Mouse (Mus musculus): Measurements from ENCODE around the gene Alkbh8. TPM values are rescaled to one million over a fixed set of nuclear protein-coding genes. Genes with fewer than 3 reads are reported as not detected.
A peak's percentile ranks its signal among the peaks of the same experiment; 100 is the strongest.
"Not testable (repeated sequence)": the region's sequence is repeated elsewhere in the genome, so short reads cannot be mapped to it uniquely, and the experiment has no call there.

Gene Alkbh8
- total RNA-seq (2021) = 10 to 100 TPM; 16.2 to 18.0 TPM

DNA sequence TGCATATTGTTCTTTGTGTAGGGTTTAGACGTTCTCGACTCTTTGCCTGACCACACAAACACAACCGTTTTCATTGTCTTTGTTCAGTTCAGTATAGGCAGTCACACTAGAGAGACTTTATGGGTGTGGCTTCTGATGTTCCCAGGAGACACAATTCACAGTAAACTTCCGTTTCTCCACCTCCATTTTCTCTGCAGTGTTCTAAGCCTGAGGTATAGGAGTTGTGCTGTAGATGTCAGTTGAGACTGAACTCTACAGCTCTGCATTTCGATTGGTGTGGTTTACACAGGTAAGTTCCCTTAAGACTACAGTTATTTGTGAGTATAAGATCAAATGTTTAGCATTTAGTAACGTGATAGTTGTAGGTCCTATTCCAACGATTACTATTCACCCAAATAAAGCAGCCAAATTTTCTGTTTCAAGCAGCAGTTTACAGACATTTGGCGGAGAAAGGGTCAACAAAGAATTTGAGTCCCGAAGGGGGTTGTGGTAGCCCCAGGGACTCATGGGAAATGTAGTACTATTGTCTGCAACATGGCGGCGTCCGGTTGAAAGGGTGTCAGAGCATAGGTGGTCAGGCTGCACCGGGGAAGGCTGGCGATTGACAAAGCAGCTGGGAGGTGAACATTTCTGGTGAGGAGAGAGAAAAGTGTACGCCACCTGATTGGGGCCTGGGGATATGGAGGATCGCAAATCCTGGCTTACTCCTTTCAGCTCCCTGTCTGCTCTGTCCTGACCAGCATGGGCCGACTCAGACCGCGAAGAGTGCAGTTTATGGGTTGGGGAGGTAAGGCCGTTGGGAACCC lies at the start of gene Alkbh8:
TSS of gene Alkbh8 (plus strand) at position 179 of the 806 bp plus-strand sequence.
- peak; percentile 77 for DNase-seq

DNA sequence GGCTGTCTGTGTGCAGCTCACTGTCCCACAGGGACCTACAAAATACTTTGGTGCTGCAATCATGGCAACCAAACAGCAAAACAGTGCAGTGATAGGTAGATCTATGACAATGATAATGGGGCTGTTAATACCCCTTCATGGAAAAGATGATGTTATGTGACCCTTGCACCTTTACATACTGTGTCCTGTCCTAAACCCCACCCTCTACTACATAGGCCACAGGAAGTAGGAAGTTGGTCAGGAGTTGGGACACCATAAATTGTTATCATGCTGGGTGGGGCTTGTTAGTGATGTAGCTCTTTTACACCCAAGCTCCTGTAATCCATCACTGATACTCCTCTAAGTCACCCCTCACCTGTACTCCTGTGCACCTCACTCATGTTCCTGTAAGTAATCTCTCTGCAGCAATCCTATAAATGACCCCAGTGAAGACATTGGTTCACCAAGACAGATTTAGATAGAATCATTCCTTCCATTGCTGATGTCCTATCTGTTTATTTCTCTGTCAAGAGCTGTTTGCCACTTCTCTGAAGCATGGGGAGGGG lies 25.6 kb upstream of the Alkbh8 start:
- no peak for DNase-seq

DNA sequence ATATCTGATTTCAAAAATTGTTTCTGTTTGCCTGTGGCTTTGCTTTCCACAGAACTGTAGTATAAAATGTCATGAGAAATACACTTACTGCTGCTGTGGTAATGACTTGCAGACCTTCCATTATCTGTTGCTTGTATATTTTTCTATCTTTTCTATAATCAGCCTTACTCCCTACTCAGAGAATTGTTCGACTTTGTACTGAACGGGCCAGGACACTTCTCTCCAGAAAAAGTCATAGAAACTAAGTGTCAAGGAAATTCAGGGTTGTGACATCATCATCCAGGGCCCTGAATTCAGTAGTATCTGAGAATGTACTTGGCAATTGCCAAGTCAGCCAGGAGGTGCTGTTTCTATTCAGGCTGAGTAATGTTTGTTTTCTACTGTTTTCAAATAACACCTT lies 24.9 kb upstream of the Alkbh8 start:
- no peak for DNase-seq

DNA sequence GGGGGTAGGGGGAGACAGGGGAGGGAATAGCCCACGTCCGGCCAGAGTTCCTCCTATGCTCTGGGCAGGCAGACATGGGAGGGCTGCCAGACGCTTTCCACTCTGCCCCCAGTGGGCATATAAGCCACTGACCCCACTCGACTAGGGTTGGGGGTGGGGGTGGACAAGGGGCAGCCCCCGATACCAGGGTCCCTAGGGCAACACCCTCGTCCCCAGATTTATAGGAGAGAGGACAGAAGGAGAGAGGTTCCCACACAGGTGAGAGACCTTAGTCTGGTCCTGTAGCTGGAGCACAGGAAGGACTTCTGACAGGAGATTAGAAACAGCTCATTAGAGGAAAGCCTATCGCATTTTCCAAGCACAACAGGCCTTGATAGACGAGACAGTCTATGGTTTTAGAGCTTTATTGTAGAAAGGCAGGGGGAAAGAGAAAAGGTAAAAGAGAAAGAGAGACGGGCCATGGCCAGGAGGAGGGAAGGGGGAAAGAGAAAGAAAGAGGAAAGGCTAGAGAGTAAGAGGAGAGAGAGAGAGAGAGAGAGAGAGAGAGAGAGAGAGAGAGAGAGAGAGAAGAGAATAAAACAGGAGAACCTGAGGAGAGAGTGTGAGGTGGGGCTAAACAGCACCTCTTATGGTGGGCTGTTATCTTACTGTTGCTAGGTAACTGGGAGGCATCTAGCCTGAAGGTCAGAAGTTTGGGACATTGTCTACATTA lies 7.4 kb upstream of the Alkbh8 start:
- DNase-seq = not testable (repeated sequence)

DNA sequence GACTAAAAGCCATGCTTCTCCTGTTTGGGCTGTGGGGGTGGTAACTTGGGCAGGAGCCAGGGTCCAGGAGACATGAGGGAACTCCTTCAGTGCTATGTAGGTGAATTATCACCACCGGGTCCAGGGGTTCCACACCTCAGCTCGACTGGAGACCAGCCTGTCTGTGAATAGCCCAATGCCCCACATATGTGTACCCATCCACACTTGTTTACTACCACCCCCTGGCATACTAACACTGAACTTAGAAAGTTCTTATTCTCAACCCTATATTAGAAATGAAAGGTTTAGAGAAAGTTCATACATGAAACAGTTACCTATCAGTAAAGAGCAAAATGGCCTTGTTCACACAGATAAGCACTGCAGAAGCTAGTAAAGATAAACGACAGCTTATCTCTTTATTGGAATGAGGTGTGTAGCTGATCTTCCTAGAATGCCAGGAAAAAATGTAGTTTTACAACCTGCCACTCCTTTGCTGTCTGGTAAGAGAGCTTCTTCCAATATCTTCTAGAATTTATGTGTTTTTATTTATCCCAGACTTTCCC lies 6.8 kb upstream of the Alkbh8 start:
- DNase-seq = no peak

DNA sequence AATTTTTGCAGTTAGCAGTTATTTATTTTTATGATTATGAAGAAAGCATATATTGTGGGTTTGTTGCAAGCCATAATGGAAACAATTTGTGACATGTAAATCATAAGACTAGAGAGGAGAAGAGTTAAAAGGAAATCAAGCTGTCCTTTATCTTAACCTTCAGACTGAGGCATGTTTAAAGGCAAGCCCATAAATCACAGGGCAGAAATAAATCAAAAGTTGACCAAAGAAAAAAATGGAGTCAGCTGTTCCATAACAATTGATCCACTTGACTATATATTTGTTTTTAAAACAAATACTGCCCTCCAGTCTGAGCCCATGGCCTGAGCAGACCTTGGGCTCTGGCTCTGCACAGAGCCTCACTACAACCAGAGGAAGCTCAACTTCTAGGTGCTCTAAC lies 4.6 kb upstream of the Alkbh8 start:
- DNase-seq = no peak

DNA sequence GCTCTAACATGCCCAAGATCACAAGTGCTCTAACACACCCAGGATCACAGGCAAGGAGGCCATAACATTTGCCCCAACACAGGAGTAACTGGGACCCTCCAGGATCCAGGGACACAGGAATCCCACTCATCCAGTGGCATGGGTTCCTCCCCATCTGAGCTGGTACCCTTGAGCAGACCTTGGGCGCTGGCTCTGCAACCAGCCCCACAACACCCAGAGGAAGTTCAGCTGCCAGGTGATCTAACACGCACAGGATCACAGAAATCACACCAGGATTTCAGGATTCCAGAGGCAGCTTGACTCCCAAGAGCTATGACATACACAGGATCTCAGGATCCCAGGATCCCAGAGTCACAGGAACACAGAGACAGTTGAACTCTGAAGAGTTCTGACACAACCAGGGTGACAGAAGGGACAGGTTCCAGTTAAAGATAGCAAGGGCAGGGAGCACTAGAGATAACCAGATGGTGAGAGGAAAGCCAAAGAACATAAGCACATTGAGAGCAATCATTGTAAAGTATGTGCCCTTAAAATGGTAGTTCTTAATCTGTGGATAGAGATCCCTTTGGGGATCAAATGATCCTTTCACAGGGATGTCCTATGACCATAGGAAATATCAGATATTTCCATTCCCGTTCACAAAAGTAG lies 4.1 kb upstream of the Alkbh8 start:
- DNase-seq = no peak

DNA sequence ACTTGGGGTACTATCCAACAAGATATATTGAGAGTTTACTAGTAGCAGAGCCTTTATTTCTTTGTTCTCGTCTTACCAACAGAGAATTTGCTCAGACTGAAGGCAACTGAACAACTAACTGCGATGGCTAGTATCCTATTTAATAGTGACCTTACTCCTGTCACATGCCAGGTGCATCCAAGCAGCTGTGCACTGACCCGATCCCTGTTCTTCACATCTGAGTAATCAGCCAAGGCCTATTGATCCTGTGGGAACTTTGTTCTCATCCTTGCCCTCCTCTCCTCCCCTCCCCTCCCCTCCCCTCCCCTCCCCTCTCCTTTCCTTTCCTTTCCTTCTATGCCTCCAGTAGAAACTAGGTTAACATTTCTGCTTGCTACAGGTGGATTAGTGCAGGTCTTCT lies 1.7 kb downstream of the Alkbh8 start:
- DNase-seq = no peak

DNA sequence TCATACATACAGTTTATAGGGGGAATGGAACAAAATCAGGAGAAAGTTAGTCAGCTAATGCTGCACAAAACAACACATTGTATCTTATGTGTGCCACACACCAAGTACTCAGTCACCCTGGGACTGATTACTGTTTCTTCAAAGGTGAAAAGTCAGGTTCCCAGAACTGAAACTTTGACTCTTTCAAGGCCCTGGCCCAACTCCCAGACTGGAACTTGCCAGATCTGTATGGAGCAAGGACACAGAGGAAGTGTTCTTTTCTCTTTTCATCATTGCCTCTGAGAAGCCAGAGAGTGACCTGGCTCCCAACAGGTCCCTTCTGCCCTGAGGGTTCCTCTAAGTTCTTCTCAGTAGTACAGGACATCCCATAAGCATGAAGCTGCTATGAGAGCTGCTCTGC lies 10.2 kb downstream of the Alkbh8 start:
- no peak for DNase-seq

DNA sequence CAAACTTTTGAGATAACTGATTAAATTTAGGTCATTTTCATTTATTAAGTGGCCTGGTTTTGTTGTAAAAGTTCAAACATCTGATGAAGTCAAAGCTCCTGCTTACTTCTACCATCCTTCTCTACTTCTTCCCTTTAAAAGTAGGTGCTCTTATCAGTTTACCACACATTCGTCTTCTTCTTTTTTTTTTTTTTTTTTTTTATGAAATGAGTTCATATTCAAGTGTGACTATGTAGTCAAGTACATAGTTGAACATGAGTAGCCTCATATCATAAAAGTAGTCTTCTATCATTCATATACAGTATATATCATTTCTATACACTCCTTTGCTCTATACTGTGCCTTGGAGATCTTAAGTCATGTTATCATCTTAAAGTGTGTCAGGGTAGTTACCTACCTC lies 11.0 kb downstream of the Alkbh8 start:
- DNase-seq = no peak

DNA sequence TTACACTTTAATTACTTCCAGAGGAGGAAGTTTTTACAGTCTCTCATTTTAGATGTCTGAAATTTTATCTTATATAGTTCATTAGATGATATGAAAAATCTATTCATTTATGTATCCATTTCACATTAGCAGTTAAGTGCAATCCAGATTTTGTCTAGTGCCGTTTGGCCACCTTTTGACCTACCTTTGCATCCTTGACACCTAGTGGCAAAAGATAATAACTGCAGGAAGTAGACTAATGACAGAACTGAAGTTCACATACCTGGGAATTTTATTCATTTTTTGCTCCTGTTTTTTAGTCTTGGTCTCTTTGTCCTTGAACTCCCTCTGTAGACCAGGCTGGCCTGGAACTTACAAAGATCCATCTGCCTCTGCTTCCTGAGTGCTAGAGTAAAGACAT lies 15.1 kb downstream of the Alkbh8 start:
- DNase-seq = no peak

DNA sequence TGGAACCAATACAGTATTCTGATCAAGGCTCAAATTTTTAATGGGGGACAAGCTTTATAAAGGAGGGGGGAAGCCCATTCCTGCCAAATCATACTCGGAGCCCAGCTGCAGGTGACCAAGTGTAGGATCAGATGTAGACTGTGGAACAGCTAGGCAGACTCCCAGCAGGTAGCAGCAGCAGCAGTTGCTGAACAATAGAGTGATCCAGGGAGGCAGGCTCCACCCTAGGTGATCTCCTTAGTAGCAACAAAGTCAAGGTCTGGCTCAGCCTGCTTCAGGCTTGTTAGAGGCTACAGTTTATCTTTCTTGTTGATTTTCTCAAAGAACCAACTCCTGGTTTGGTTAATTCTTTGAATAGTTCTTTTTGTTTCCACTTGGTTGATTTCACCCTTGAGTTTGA lies 41.4 kb downstream of the Alkbh8 start:
- DNase-seq = not testable (repeated sequence)

DNA sequence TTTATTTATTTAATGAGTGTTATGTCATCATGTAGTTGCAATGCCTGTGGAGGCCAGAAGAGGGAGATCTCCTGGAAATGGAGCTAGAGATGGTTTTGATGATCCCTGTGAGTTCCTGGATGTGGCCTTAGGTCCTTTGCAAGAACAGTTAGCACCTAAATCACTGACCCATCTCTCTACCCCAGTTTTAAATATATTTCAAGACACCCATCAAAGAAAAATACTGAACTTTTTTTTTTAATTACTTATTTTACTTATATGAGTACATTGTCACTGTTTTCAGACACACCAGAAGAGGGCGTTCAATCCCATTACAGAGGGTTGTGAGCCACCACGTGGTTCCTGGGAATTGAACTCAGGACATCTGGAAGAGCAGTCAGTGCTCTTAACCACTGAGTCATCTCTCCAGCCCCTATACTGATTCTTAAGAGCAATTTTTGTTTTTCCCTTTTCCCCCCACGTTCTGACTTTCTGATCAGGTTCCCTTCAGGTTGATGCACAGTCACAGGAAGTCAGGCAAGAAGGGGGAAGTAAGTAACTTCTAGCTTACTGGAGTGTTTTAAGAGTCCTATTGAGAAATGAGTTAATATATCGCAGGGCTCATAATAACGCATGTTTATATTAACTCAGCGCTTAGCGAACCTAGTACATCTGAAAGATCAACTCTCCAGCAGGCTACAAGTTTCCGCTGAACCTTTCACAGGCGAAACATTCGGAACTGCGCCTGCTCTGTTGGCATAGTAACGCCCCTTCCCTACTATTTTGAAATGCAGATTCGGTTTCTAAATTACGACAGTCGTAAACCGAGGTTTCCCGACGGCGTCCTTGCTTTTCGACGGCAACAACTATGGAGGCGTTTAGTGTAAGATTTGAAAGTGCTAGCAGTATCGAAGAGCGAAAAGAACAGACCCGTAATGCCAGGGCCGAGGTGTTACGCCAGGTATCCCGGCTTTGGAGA lies 68.6 kb downstream of the Alkbh8 start, which contains the start of gene Cwf19l2:
TSS of gene Cwf19l2 (plus strand) at position 342 of the 958 bp plus-strand sequence.
- peak; percentile 79 for DNase-seq

DNA sequence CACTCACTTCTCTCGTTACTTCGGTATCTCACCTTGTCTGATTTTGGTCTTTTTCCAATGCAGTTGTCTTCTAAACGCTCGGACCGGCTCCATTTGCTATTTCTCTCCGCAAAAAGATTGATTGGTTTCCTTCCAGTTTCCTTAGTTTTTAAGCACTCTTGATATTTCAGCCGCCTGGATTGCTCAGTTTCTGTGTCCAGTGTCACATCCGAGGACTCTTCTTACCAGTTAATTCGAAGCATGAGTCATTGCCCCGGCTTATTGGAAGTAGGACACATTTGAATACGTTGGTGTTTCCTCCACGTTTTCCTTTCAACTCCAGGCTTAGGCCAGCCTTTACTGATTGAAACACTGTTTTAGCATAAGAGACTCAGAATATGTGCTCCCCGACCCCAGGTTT lies 69.4 kb downstream of the Alkbh8 start:
- DNase-seq = no peak

DNA sequence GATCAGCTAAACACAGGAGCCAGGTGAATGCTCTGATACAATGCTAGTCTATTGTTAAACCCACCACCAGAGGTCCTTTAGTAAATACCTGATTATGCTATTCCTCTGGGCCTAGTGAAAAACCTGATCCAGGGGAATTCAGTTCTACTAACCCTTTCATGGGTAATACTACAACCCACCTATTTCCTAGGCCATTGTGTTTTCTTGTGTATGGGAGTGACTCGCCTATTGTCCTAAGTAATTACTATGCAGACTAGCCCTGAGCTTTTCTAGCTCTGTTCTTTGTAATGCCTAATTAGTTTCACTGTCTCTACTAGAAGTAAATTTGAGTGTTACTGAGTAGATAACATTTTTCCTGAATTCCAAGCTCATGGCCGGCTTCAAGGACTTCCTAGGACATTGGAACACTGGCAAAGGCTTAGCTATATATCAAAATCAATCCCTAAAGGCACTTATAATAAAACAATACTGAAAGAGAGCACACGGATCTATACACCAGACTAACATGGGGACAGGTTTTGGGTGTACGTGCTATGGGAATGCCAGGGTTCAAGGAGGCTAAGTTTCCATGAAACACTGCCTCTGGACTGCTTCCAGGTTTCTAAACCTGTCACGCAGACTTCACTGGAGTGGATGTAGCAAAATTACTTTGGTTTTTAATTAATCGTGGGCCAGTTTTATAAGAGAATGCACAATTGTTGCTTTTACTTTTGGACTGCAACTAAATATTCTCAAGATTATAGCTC lies 104.8 kb downstream of the Alkbh8 start:
- DNase-seq = not testable (repeated sequence)

Other genes starting within 250 kb of the Alkbh8 start
- gene Cwf19l2, start 68.5 kb downstream of the Alkbh8 start, total RNA-seq (2021) = 10 to 100 TPM; 15.2 to 16.5 TPM
- gene Gucy1a2, start 197.6 kb downstream of the Alkbh8 start, total RNA-seq (2021) = 1 to 10 TPM; 6.3 to 8.5 TPM

All from heart, postnatal 4 days (tissue).